Comparison of ENCODE assay signal across 23 mouse cellular contexts in genomic region chr2:125309710-125310109, GRCm38 (mm10).
DNase-seq lines count a peak whose midpoint lies in the region; ATAC-seq and TF ChIP-seq lines count a peak whose summit lies in the region.
"Had no signal": no experiment of that assay in that cellular context is flagged by ENCODE, and none has a peak within 500 bp of the region (broad histone marks: within the 10 kb centered on the region; RNA-seq: fewer than 3 reads in every experiment).

No protein-coding gene starts in this region.

- no peak for TF ChIP-seq EP300 in CH12.LX (IDR thresholded peaks at IDR 0.05; ENCODE audit: low read length)

- no peaks in the 10 kb centered on the region for H3K27me3 ChIP-seq in CH12.LX (replicated peaks)
- H3K27me3 ChIP-seq: embryonic facial prominence, embryonic 15.5 days; heart, embryonic 15.5 days; hindbrain, embryonic 15.5 days had no signal

- TF ChIP-seq POLR2A in CH12.LX (IDR thresholded peaks at IDR 0.05; ENCODE audit: low read depth, low read length) = peak; percentile 32; the same call in 1 of the 2 replicates

- H3K4me3 ChIP-seq in CH12.LX (replicated peaks in 1 of 3; ENCODE audit: low read depth in 2 of 3, low read length in 2 of 3, poor library complexity in 1 of 3) = peak overlapping the region in 1 of 3 experiments; percentile 15
- H3K4me3 ChIP-seq: embryonic facial prominence, embryonic 15.5 days; erythroblast, embryonic 14.5 days; forebrain, embryonic 10.5 days; heart, adult 2 months; heart, embryonic 15.5 days; hindbrain, embryonic 15.5 days had no signal

- dilution Hi-C loops in CH12.LX (cut with MboI; ENCODE audit: extremely low pct_ligation_motif_present, extremely low pct_unique_long_range_greater_than_20kb, low sequenced_read_pairs) = no loop called here

- no peak for TF ChIP-seq CTCF in CH12.LX (conservative IDR thresholded peaks at IDR 0.05 in 1 of 2, IDR thresholded peaks at IDR 0.05 in 1 of 2; ENCODE audit: low read depth in 2 of 2, low read length in 2 of 2)

- no peaks in the 10 kb centered on the region for H3K36me3 ChIP-seq in CH12.LX (replicated peaks in 1 of 2; ENCODE audit: control insufficient read depth in 1 of 2, insufficient read depth in 1 of 2, low read length in 1 of 2)

- H3K4me2 ChIP-seq in CH12.LX (ENCODE audit: insufficient read depth, low read depth, poor library complexity, severe bottlenecking) = no peak overlapping the region
- H3K4me2 ChIP-seq: embryonic facial prominence, embryonic 15.5 days; heart, embryonic 11.5 days; heart, embryonic 15.5 days; hindbrain, embryonic 15.5 days had no signal

- intact Hi-C loops in heart, postnatal 25 days (cut with DNase I) = no loop called here
- intact Hi-C loops in left cerebral cortex, postnatal 10 days (cut with DNase I) = no loop called here

- no peaks in the 10 kb centered on the region for H3K79me2 ChIP-seq in CH12.LX (replicated peaks; ENCODE audit: control insufficient read depth, extremely low read depth, insufficient read depth, poor library complexity, severe bottlenecking)

- H3K9me3 ChIP-seq in CH12.LX (replicated peaks; ENCODE audit: low read length) = no peaks in the 10 kb centered on the region
- H3K9me3 ChIP-seq: embryonic facial prominence, embryonic 15.5 days; forebrain, embryonic 10.5 days; heart, embryonic 15.5 days; hindbrain, embryonic 15.5 days had no signal

- H3K4me1 ChIP-seq in CH12.LX (ENCODE audit: control insufficient read depth in 1 of 2, insufficient read depth in 2 of 2) = peaks cover 9 to 28% of the 10 kb centered on the region in 2 experiments
- H3K4me1 ChIP-seq: embryonic facial prominence, embryonic 15.5 days; forebrain, embryonic 10.5 days; heart, embryonic 15.5 days; hindbrain, embryonic 15.5 days had no signal

- H3K9ac ChIP-seq in CH12.LX (ENCODE audit: insufficient read depth, low read depth) = peak overlapping the region; percentile 7; the same call in 1 of the 2 replicates
- H3K9ac ChIP-seq: embryonic facial prominence, embryonic 15.5 days; heart, embryonic 15.5 days; hindbrain, embryonic 15.5 days had no signal

- in situ Hi-C loops in CH12.LX (cut with MboI; ENCODE audit: low pct_ligation_motif_present, low pct_unique_long_range_greater_than_20kb, low sequenced_read_pairs) = no loop called here

- TF ChIP-seq RAD21 in CH12.LX (IDR thresholded peaks at IDR 0.05; ENCODE audit: low read depth, low read length) = no peak

- peak; percentile 82 for ATAC-seq in megakaryocyte, adult 5-6 weeks (ENCODE audit: poor library complexity, severe bottlenecking)
- ATAC-seq: forebrain, embryonic 14.5 days; inflammation-experienced regulatory T-cells, adult 6 months had no signal

- H3K27ac ChIP-seq in CH12.LX (ENCODE audit: insufficient read depth, low read depth) = no peak overlapping the region
- H3K27ac ChIP-seq: embryonic facial prominence, embryonic 15.5 days; forebrain, embryonic 10.5 days; heart, adult 2 months; heart, embryonic 15.5 days; hindbrain, embryonic 15.5 days had no signal

- peak; percentile 61 for DNase-seq in heart, adult 11 months
- no peak for DNase-seq in heart, postnatal 25 days (ENCODE audit: low spot score)
- peak; percentile 55 for DNase-seq in CH12.LX (ENCODE audit: extremely low read depth)
- DNase-seq in right cerebral cortex, postnatal 36 days (ENCODE audit: low spot score in 2 of 2) = no peak
- no peak for DNase-seq in left cerebral cortex, postnatal 10 days (ENCODE audit: extremely low spot score in 1 of 2, low spot score in 2 of 2)
- DNase-seq in left cerebral cortex, adult 8-10 months (ENCODE audit: low spot score in 2 of 2) = no peak
- DNase-seq: adrenal gland, adult 2 months; adrenal gland, postnatal 25 days; cerebellum, adult 18-20 months; cerebellum, adult 9-11 months; embryo, embryonic 11 days; gastrocnemius, postnatal 36 days; heart, adult 2 months; heart, postnatal 14 days had no signal

TF ChIP-seq in CH12.LX, 34 proteins besides CTCF, POLR2A, EP300 and RAD21:
- TF ChIP-seq ETS1 (conservative IDR thresholded peaks at IDR 0.05; ENCODE audit: low read depth, low read length) = no peak
- TF ChIP-seq BHLHE40 (IDR thresholded peaks at IDR 0.05; ENCODE audit: low read depth, low read length) = peak; percentile 3; the same call in 1 of the 2 replicates
- peak; percentile 63 for TF ChIP-seq ELF1 (IDR thresholded peaks at IDR 0.05; ENCODE audit: low read depth, low read length)
- TF ChIP-seq E2F4 (IDR thresholded peaks at IDR 0.05; ENCODE audit: insufficient replicate concordance, low read depth, low read length) = no peak
- TF ChIP-seq NELFE (IDR thresholded peaks at IDR 0.05; ENCODE audit: low read depth, low read length) = peak; percentile 37; the same call in 1 of the 2 replicates
- peak; percentile 44; the same call in 1 of the 2 replicates for TF ChIP-seq TCF12 (IDR thresholded peaks at IDR 0.05; ENCODE audit: low read depth, low read length)
- peak; percentile 24; the same call in 1 of the 2 replicates for TF ChIP-seq HCFC1 (IDR thresholded peaks at IDR 0.05; ENCODE audit: low read depth, low read length)

Comparison
In these comparisons a context has a peak if more than half of its experiments do, and no peak if none do; other contexts are left out.
1. DNase-seq: peak in heart, adult 11 months (single experiment) and CH12.LX (single experiment); none in heart, postnatal 25 days (single experiment), right cerebral cortex, postnatal 36 days (0 of 2), left cerebral cortex, postnatal 10 days (0 of 2) and left cerebral cortex, adult 8-10 months (0 of 2).